18 mouse cellular contexts compared by ENCODE assay signal in genomic region chr13:107813562-107814161, GRCm38 (mm10).
DNase-seq lines count a peak whose midpoint lies in the region; ATAC-seq and TF ChIP-seq lines count a peak whose summit lies in the region.
"Had no signal": no experiment of that assay in that cellular context is flagged by ENCODE, and none has a peak within 500 bp of the region (broad histone marks: within the 10 kb centered on the region; RNA-seq: fewer than 3 reads in every experiment).

No protein-coding gene starts in this region.

- H3K4me2 ChIP-seq in midbrain, embryonic 12.5 days (replicated peaks): peak overlapping the region; percentile 6; the same call in 1 of the 2 replicates
- no peak overlapping the region for H3K4me2 ChIP-seq in midbrain, postnatal 0 days (ENCODE audit: low read depth, low read length, poor library complexity, severe bottlenecking)
- 0 out of 2 replicates have a peak overlapping the region, but pooled peaks have one; percentile 4 for H3K4me2 ChIP-seq in forebrain, postnatal 0 days (ENCODE audit: low read depth)
- H3K4me2 ChIP-seq in neural tube, embryonic 13.5 days: no peak overlapping the region
- no peak overlapping the region for H3K4me2 ChIP-seq in kidney, embryonic 14.5 days (replicated peaks; ENCODE audit: low read depth, low read length)
- H3K4me2 ChIP-seq: embryonic facial prominence, embryonic 12.5 days; heart, embryonic 13.5 days; lung, embryonic 14.5 days; stomach, embryonic 15.5 days had no signal

- no peak overlapping the region for H3K4me3 ChIP-seq in midbrain, embryonic 12.5 days
- H3K4me3 ChIP-seq in midbrain, postnatal 0 days (ENCODE audit: low read depth, low read length): no peak overlapping the region
- no peak overlapping the region for H3K4me3 ChIP-seq in embryonic fibroblast, embryonic 13.5 days (ENCODE audit: insufficient read depth, low read length)
- no peak overlapping the region for H3K4me3 ChIP-seq in forebrain, postnatal 0 days (ENCODE audit: low read depth, low read length)
- no peak overlapping the region for H3K4me3 ChIP-seq in neural tube, embryonic 13.5 days
- H3K4me3 ChIP-seq in kidney, embryonic 14.5 days (ENCODE audit: low read length): no peak overlapping the region
- H3K4me3 ChIP-seq: embryonic facial prominence, embryonic 12.5 days; heart, embryonic 13.5 days; stomach, embryonic 15.5 days had no signal

- H3K27ac ChIP-seq in midbrain, embryonic 12.5 days (replicated peaks): peak overlapping the region; percentile 52
- H3K27ac ChIP-seq in midbrain, postnatal 0 days (ENCODE audit: low read depth, low read length): no peak overlapping the region
- H3K27ac ChIP-seq in embryonic fibroblast, embryonic 13.5 days (ENCODE audit: insufficient read depth, low read length): peak overlapping the region; percentile 66; the same call in 1 of the 2 replicates
- no peak overlapping the region for H3K27ac ChIP-seq in forebrain, postnatal 0 days (ENCODE audit: low read depth, low read length)
- H3K27ac ChIP-seq in neural tube, embryonic 13.5 days (replicated peaks): peak overlapping the region; percentile 42; the same call in 1 of the 2 replicates
- no peak overlapping the region for H3K27ac ChIP-seq in kidney, embryonic 14.5 days (ENCODE audit: low read depth, low read length)
- H3K27ac ChIP-seq: embryonic facial prominence, embryonic 12.5 days; heart, embryonic 13.5 days; stomach, embryonic 15.5 days had no signal

- no peaks in the 10 kb centered on the region for H3K36me3 ChIP-seq in midbrain, embryonic 12.5 days
- H3K36me3 ChIP-seq in midbrain, postnatal 0 days (ENCODE audit: insufficient read depth, low read length): no peaks in the 10 kb centered on the region
- H3K36me3 ChIP-seq in forebrain, postnatal 0 days (ENCODE audit: insufficient read depth): no peaks in the 10 kb centered on the region
- no peaks in the 10 kb centered on the region for H3K36me3 ChIP-seq in neural tube, embryonic 13.5 days
- no peaks in the 10 kb centered on the region for H3K36me3 ChIP-seq in kidney, embryonic 14.5 days (ENCODE audit: control insufficient read depth, insufficient read depth, low read length)
- H3K36me3 ChIP-seq: embryonic facial prominence, embryonic 12.5 days; heart, embryonic 13.5 days; stomach, embryonic 15.5 days had no signal

- H3K27me3 ChIP-seq in midbrain, embryonic 12.5 days: no peaks in the 10 kb centered on the region
- no peaks in the 10 kb centered on the region for H3K27me3 ChIP-seq in midbrain, postnatal 0 days (ENCODE audit: insufficient read depth, low read length)
- H3K27me3 ChIP-seq in forebrain, postnatal 0 days (ENCODE audit: insufficient read depth, low read length): no peaks in the 10 kb centered on the region
- H3K27me3 ChIP-seq in neural tube, embryonic 13.5 days: no peaks in the 10 kb centered on the region
- no peaks in the 10 kb centered on the region for H3K27me3 ChIP-seq in kidney, embryonic 14.5 days (ENCODE audit: control insufficient read depth, insufficient read depth, low read length)
- H3K27me3 ChIP-seq: CH12.LX; embryonic facial prominence, embryonic 12.5 days; heart, embryonic 13.5 days; stomach, embryonic 15.5 days had no signal

- peak; percentile 71 for ATAC-seq in midbrain, embryonic 12.5 days (ENCODE audit: low FRiP score, low read depth)
- no peak for ATAC-seq in midbrain, postnatal 0 days (ENCODE audit: low FRiP score)
- ATAC-seq in forebrain, postnatal 0 days: peak; percentile 32; the same call in 1 of the 2 replicates
- no peak for ATAC-seq in neural tube, embryonic 13.5 days (ENCODE audit: low read depth)
- ATAC-seq in kidney, embryonic 14.5 days (ENCODE audit: low FRiP score, low TSS enrichment): no peak
- ATAC-seq: activated CD4-positive, CD25-positive, alpha-beta regulatory T cell, adult 4 months had no signal

- H3K9ac ChIP-seq in midbrain, embryonic 12.5 days (replicated peaks): no peak overlapping the region; the same call in 1 of the 2 replicates
- no peak overlapping the region for H3K9ac ChIP-seq in midbrain, postnatal 0 days (replicated peaks; ENCODE audit: low read length, poor library complexity, severe bottlenecking)
- no peak overlapping the region for H3K9ac ChIP-seq in forebrain, postnatal 0 days
- no peak overlapping the region for H3K9ac ChIP-seq in neural tube, embryonic 13.5 days
- no peak overlapping the region for H3K9ac ChIP-seq in kidney, embryonic 14.5 days (ENCODE audit: low read depth, low read length)
- H3K9ac ChIP-seq: embryonic facial prominence, embryonic 12.5 days; heart, embryonic 13.5 days; lung, embryonic 14.5 days; stomach, embryonic 15.5 days had no signal

- 28% methylated on average over 9 of the region's 9 CpGs for WGBS in midbrain, embryonic 12.5 days
- WGBS in midbrain, postnatal 0 days: 20% methylated on average over 9 of the region's 9 CpGs
- 12% methylated on average over 9 of the region's 9 CpGs for WGBS in forebrain, postnatal 0 days
- 21% methylated on average over 9 of the region's 9 CpGs for WGBS in neural tube, embryonic 13.5 days
- WGBS in kidney, embryonic 14.5 days: 57% methylated on average over 9 of the region's 9 CpGs

- no peak for DNase-seq in midbrain, postnatal 0 days (ENCODE audit: low spot score)
- DNase-seq in forebrain, postnatal 0 days: no peak
- DNase-seq in lung, postnatal 4 days: no peak
- DNase-seq: cerebellum, adult 18-20 months; gastrocnemius, postnatal 14 days; kidney, adult 11 months; kidney, postnatal 25 days; lung, embryonic 14.5 days; retina, postnatal 1 day had no signal

- TF ChIP-seq POLR2A in embryonic fibroblast, embryonic 13.5 days (IDR thresholded peaks at IDR 0.05; ENCODE audit: low read depth, low read length): no peak

- no peaks in the 10 kb centered on the region for H3K9me3 ChIP-seq in midbrain, embryonic 12.5 days
- no peaks in the 10 kb centered on the region for H3K9me3 ChIP-seq in midbrain, postnatal 0 days (ENCODE audit: low read length)
- H3K9me3 ChIP-seq in forebrain, postnatal 0 days (ENCODE audit: low read length): no peaks in the 10 kb centered on the region
- no peaks in the 10 kb centered on the region for H3K9me3 ChIP-seq in neural tube, embryonic 13.5 days
- H3K9me3 ChIP-seq in kidney, embryonic 14.5 days (ENCODE audit: control insufficient read depth, low read length): no peaks in the 10 kb centered on the region
- H3K9me3 ChIP-seq: embryonic facial prominence, embryonic 12.5 days; heart, embryonic 13.5 days; stomach, embryonic 15.5 days had no signal

- peaks cover 46% of the 10 kb centered on the region for H3K4me1 ChIP-seq in midbrain, embryonic 12.5 days
- H3K4me1 ChIP-seq in midbrain, postnatal 0 days (ENCODE audit: insufficient read depth, low read length): peaks cover 7% of the 10 kb centered on the region; the same call in 1 of the 2 replicates
- H3K4me1 ChIP-seq in embryonic fibroblast, embryonic 13.5 days (ENCODE audit: control insufficient read depth, insufficient read depth, low read length): peaks cover 11% of the 10 kb centered on the region; the same call in 1 of the 2 replicates
- H3K4me1 ChIP-seq in forebrain, postnatal 0 days (ENCODE audit: insufficient read depth): peaks cover 19% of the 10 kb centered on the region
- peaks cover 78% of the 10 kb centered on the region for H3K4me1 ChIP-seq in neural tube, embryonic 13.5 days (replicated peaks)
- peaks cover 27% of the 10 kb centered on the region; the same call in 1 of the 2 replicates for H3K4me1 ChIP-seq in kidney, embryonic 14.5 days (ENCODE audit: control insufficient read depth, insufficient read depth, low read length)

- no peak for TF ChIP-seq CTCF in midbrain, postnatal 0 days (IDR thresholded peaks at IDR 0.05)
- TF ChIP-seq CTCF in embryonic fibroblast, embryonic 13.5 days (IDR thresholded peaks at IDR 0.05; ENCODE audit: borderline replicate concordance, insufficient read depth, low read length): no peak
- TF ChIP-seq CTCF in forebrain, postnatal 0 days (IDR thresholded peaks at IDR 0.05; ENCODE audit: low read depth): no peak

Comparison
In these comparisons a context has a peak if more than half of its experiments do, and no peak if none do; other contexts are left out.
1. ATAC-seq: peak in midbrain, embryonic 12.5 days (single experiment) and forebrain, postnatal 0 days (single experiment); none in midbrain, postnatal 0 days (single experiment), neural tube, embryonic 13.5 days (single experiment) and kidney, embryonic 14.5 days (single experiment).
2. H3K27ac ChIP-seq: peak in midbrain, embryonic 12.5 days (single experiment), embryonic fibroblast, embryonic 13.5 days (single experiment) and neural tube, embryonic 13.5 days (single experiment); none in midbrain, postnatal 0 days (single experiment), forebrain, postnatal 0 days (single experiment) and kidney, embryonic 14.5 days (single experiment).
3. H3K4me2 ChIP-seq: peak in midbrain, embryonic 12.5 days (single experiment) and forebrain, postnatal 0 days (single experiment); none in midbrain, postnatal 0 days (single experiment), neural tube, embryonic 13.5 days (single experiment) and kidney, embryonic 14.5 days (single experiment).